Mouse (Mus musculus) heart, embryonic 14.5 days (tissue): ENCODE data around the gene Celf5. TPM values are rescaled to one million over a fixed set of nuclear protein-coding genes. Genes with fewer than 3 reads are reported as not detected.

Experiments
- ATAC-seq: fragments of 200-750 bp; cut with Nextera tagmentation; 2 replicates; pipeline ENCODE4 v1.8.0; 2017; ENCODE audit warnings: low read depth, moderate TSS enrichment; ENCODE audit not compliant: insufficient number of reproducible peaks, insufficient read depth, low FRiP score
- H3K27ac ChIP-seq, 2 experiments: fragments of 200-500 bp in 1 of 2; fragments of 300-500 bp in 1 of 2; sonication (generic) in 1 of 2; replicated peaks in 1 of 2; 2 replicates each; pipeline ENCODE4 v1.5.1; 2012 to 2014; ENCODE audit warnings: low read depth in 2 of 2, low read length in 2 of 2, control low read depth in 1 of 2, mild to moderate bottlenecking in 1 of 2, mixed read lengths in 1 of 2; ENCODE audit not compliant: control insufficient read depth in 1 of 2, insufficient read depth in 1 of 2
- H3K27me3 ChIP-seq: fragments of 300-500 bp; sonication (generic); 2 replicates; pipeline ENCODE4 v1.6.1; 2014; ENCODE audit warnings: mild to moderate bottlenecking, low read length, control low read depth; ENCODE audit not compliant: control insufficient read depth, insufficient read depth
- H3K36me3 ChIP-seq: fragments of 300-500 bp; sonication (generic); 2 replicates; pipeline ENCODE4 v1.6.1; 2014; ENCODE audit warnings: mild to moderate bottlenecking, control low read depth, low read length, mixed read lengths; ENCODE audit not compliant: control insufficient read depth, insufficient read depth
- H3K4me1 ChIP-seq, 2 experiments: fragments of 200-500 bp in 1 of 2; fragments of 300-500 bp in 1 of 2; sonication (generic) in 1 of 2; 2 replicates each; pipeline ENCODE4 v1.6.1; 2012 to 2014; ENCODE audit warnings: low read length in 2 of 2, control low read depth in 1 of 2, mixed read lengths in 1 of 2; ENCODE audit not compliant: control insufficient read depth in 2 of 2, insufficient read depth in 2 of 2
- H3K4me2 ChIP-seq: fragments of 300-500 bp; sonication (generic); 2 replicates; pipeline ENCODE4 v1.6.1; 2014; ENCODE audit warnings: mild to moderate bottlenecking, low read length
- H3K4me3 ChIP-seq, 2 experiments: fragments of 200-500 bp in 1 of 2; fragments of 300-500 bp in 1 of 2; sonication (generic) in 1 of 2; 2 replicates each; pipeline ENCODE4 v1.5.1; 2012 to 2014; ENCODE audit warnings: low read length in 2 of 2, mild to moderate bottlenecking in 2 of 2, control low read depth in 1 of 2, low read depth in 1 of 2, moderate library complexity in 1 of 2; ENCODE audit not compliant: control insufficient read depth in 1 of 2, insufficient read depth in 1 of 2
- H3K9ac ChIP-seq: fragments of 300-500 bp; sonication (generic); 2 replicates; pipeline ENCODE4 v1.6.1; 2014; ENCODE audit warnings: mild to moderate bottlenecking, low read length
- H3K9me3 ChIP-seq: fragments of 300-500 bp; sonication (generic); 2 replicates; pipeline ENCODE4 v1.6.1; 2016; ENCODE audit warnings: low read length, control low read depth; ENCODE audit not compliant: control insufficient read depth
- whole genome bisulfite sequencing: fragments of 180-500 bp; shearing (Covaris S2); extraction: QIAGEN DNeasy Blood & Tissue Kit; methylation state at CpG from one replicate; pipeline ENCODE4 v1.1.7; 2014; 5-methylcytosine and 5-hydroxymethylcytosine counted together
- polyA plus RNA-seq: library from polyadenylated mRNA; unstranded; fragments of >200 nt; fragmentation: Nextera tagmentation; extraction: Ambion mirVana; gene quantifications from 2 replicates; pipeline ENCODE4 v1.2.1, GENCODE M21; 2014

Gene Celf5
- polyA plus RNA-seq, 1 experiment from 2014 or later: 0.19 TPM

DNA sequence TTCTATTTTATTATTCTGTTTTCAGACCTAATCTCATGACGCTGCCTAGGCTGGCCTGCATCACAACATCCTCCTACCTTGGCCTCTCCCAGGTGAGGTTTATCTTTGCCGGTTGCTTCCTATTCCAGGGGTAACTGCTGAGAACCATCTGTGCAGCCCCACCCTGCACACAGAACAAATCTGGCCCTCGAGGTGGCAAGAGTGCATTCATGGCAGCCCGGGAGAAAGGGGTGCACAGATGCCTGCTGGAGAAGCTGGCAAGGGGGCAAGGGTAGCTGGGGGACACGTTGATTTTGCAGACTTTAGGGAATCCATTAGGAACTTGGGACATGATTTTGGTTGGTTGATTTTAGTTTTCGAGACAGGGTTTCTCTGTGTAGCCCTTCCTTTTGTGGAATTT is 24.2 kb downstream of the Celf5 start:
- Histone ChIP-seq H3K27me3 (peaks cover 97% of the 10 kb centered on the region), H3K4me3 (no peak overlapping the region), H3K36me3 (no peaks in the 10 kb centered on the region), H3K4me1 (peaks cover 0 to 5% of the 10 kb centered on the region in 2 experiments; a peak in 2 of 4 replicates), H3K4me2 (no peak overlapping the region), H3K9me3 (no peaks in the 10 kb centered on the region), H3K9ac (no peak overlapping the region), H3K27ac (no peak overlapping the region)
- 75% methylated on average over 6 of the region's 6 CpGs for WGBS
- ATAC-seq: no peak

DNA sequence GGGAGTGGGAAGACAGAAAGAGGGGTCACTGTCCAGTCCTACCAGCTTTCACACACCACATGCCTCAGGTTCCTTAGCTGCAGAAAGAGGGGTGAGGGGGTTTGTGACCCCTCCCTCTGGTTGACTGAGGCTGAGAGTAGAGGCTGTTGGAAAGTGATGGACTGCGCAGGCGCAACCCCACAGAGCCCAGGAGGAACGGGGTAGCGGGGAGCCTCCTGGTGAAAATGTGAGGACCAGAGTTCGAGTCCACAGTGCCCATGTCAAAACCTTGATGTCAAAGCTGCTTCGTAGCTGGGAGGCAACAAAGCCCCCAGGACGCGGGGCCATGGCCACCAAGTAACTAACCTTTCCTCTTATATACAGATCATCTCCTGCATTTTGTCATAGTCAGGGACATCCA is 24.9 kb downstream of the Celf5 start:
- Histone ChIP-seq H3K27me3 (peaks cover 97% of the 10 kb centered on the region), H3K4me1 (peaks cover 0 to 5% of the 10 kb centered on the region in 2 experiments; a peak in 2 of 4 replicates), H3K36me3 (no peaks in the 10 kb centered on the region), H3K27ac (no peak overlapping the region), H3K4me2 (no peak overlapping the region), H3K9ac (no peak overlapping the region), H3K9me3 (no peaks in the 10 kb centered on the region), H3K4me3 (no peak overlapping the region)
- WGBS: 79% methylated on average over 8 of the region's 8 CpGs
- ATAC-seq: no peak

DNA sequence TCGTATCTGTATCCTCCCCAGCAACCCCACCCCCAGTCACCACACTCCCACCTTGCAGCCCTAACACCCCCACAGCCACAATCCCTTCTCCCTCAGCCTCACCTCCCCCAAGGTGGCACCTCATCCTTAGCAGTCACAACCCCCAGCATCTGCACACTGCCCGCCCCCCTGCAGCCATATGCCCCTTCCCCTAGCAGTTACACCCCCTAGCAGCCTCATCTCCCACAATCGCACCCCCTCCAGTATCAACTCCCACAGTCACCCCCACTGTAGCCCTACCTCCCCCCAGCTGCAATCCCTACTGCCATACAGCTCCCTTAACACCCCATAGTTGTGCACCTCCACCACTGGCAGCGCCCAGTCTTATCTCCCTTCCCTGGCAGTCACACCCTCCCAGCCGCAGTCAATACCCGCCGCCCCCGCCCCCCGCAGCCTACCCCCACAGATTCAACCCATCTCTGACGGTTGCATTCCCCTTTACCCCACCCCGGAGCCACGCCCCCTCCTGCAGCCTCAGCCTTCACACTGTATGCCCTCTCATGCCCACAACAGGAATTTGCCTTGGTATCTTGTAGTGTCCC is 25.4 kb downstream of the Celf5 start:
- no peaks in the 10 kb centered on the region for H3K9me3 ChIP-seq
- H3K27ac ChIP-seq: no peak overlapping the region
- H3K27me3 ChIP-seq: peaks cover 97% of the 10 kb centered on the region
- H3K9ac ChIP-seq: no peak overlapping the region
- ATAC-seq: no peak
- H3K4me1 ChIP-seq: peaks cover 0 to 5% of the 10 kb centered on the region in 2 experiments; a peak in 2 of 4 replicates
- H3K4me2 ChIP-seq: no peak overlapping the region
- no peaks in the 10 kb centered on the region for H3K36me3 ChIP-seq
- 31% methylated on average over 12 of the region's 12 CpGs for WGBS
- no peak overlapping the region for H3K4me3 ChIP-seq

DNA sequence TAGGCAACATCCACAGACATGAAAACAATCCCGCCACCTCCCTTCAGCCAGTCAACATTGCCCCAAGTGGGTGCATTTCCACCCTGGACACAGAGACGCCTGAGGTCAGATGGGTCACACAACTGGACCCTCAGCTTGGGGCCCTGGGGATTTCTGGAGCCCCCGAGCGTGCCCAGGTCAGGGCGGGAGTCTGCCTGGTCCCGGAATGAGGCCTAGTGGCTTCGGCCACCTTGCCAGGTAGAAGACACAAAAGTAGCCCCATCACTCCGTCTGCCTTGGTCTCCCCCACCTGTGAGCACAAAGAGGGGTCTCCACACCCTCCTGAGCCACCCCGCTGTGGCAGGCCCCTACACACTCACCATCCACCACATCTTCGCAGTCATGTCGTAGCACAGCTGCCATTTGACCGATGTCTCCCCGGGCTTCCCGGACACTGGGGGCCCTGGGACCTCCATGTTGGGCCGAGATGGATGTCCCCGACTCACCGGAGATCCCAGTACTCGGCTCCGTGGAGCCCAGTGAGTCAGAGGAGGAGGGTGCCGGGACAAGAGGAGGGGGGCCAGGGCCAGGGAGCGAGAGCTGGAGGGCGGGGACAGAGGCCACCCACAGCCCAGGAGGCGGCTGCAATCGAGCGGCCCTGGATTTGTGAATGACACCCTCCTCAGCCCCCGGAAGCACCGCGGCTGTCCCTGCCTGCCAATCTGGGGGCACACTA is 27.2 kb downstream of the Celf5 start, which contains the start of gene Nfic:
TSS of gene Nfic (minus strand) at position 455 of the 715 bp plus-strand sequence.
- no peak for ATAC-seq
- no peak within 1 kb of the TSS for H3K4me2 ChIP-seq
- peaks cover 97% of the 10 kb centered on the region for H3K27me3 ChIP-seq
- 64% methylated on average over 28 of the region's 28 CpGs for WGBS
- no peak within 1 kb of the TSS for H3K9ac ChIP-seq
- no peaks in the 10 kb centered on the region for H3K36me3 ChIP-seq
- no peak within 1 kb of the TSS for H3K4me3 ChIP-seq
- H3K4me1 ChIP-seq: peaks cover 0 to 2% of the 10 kb centered on the region in 2 experiments; a peak in 2 of 4 replicates
- no peaks in the 10 kb centered on the region for H3K9me3 ChIP-seq
- H3K27ac ChIP-seq: no peak within 1 kb of the TSS

DNA sequence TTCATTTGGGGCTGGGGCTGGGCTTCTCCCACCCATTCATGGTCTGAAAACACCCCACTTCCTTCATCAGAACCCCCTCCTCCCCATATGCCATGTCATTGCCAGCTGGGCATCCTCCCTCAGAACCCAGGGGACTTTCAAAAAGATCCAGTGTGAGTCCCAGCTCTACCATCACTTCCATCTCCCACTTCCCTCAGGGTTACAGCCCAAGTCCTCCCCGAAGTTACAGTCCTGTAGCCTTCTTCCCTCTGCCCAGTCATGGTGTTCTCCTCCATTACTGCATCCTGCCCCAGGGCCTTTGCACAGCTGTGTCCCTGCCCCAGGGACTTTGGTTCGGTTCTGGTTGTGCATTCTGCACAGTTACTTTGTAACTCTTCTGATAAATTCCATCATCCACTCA is 28.4 kb downstream of the Celf5 start:
- 64% methylated on average over 2 of the region's 2 CpGs for WGBS
- no peaks in the 10 kb centered on the region for H3K9me3 ChIP-seq
- H3K4me3 ChIP-seq: no peak overlapping the region
- no peak overlapping the region for H3K4me2 ChIP-seq
- no peak for ATAC-seq
- no peak overlapping the region for H3K27ac ChIP-seq
- H3K4me1 ChIP-seq: no peaks in the 10 kb centered on the region
- no peaks in the 10 kb centered on the region for H3K36me3 ChIP-seq
- no peak overlapping the region for H3K9ac ChIP-seq
- peaks cover 86% of the 10 kb centered on the region for H3K27me3 ChIP-seq

DNA sequence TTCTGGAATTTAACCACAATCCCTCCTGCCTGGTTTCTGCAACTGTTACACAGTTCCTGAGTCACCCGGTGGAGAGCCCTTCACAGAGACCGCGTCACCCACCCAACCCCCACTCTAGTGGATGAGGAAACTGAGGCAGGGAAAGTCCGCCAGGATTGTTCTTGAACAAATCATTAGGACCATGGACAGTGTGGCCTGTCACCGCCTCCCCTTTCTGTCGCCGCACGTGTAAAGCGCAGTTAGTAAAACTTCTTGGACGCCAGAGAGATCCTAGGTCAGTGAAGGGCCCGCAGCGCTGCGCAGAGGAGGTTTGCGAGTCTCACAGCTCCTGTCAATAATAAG is 29.6 kb downstream of the Celf5 start:
- H3K4me3 ChIP-seq: no peak overlapping the region
- H3K27ac ChIP-seq: no peak overlapping the region
- no peaks in the 10 kb centered on the region for H3K36me3 ChIP-seq
- H3K4me2 ChIP-seq: no peak overlapping the region
- H3K4me1 ChIP-seq: no peaks in the 10 kb centered on the region
- 1% methylated on average over 14 of the region's 14 CpGs for WGBS
- no peaks in the 10 kb centered on the region for H3K9me3 ChIP-seq
- peaks cover 75% of the 10 kb centered on the region for H3K27me3 ChIP-seq
- no peak overlapping the region for H3K9ac ChIP-seq
- no peak for ATAC-seq

DNA sequence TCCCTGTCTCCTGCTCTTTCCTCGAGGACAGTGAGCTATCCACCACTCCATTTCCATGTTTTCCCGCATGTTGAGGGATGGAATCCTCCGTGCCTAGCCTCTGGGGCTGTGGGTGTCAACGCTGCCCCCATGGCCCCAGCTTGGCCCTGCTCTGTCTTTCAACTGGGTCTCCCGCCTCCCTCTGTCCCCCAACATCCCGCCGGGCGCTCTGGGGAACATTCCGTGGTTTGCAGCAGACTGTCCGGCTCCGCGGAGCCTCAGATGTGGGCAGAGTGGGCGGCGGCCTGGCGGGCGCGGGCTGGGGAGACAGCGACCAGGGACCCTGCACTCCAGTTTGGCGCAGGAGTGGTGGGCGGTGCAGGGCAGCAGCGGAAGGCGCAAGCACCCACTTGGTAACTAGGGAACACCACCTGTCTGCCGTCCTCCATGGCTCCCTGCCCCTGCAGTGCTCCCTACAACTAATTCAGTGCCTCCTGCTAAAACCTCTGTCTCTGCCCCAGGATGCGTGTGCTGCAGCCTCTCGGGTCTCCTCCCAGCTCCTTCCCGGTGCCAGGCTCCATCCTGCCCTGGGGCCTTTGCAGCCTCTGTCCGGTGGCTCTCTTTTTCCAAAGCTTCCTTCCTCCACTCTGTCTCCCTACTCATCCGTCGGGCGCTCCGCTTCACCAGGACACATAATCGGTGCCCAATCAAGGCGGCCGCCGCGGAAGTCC is 30.1 kb downstream of the Celf5 start:
- Histone ChIP-seq H3K9ac (no peak overlapping the region), H3K27ac (no peak overlapping the region), H3K27me3 (peaks cover 70% of the 10 kb centered on the region), H3K4me1 (no peaks in the 10 kb centered on the region), H3K9me3 (no peaks in the 10 kb centered on the region), H3K36me3 (no peaks in the 10 kb centered on the region), H3K4me3 (no peak overlapping the region), H3K4me2 (no peak overlapping the region)
- ATAC-seq: no peak
- WGBS: 12% methylated on average over 36 of the region's 36 CpGs
